Mouse (Mus musculus): Measurements from ENCODE around the gene Ctsa.

GRCm38 (mm10) chr2:164788411-164788810 lies 44.3 kb upstream of the Ctsa start:
- TF ChIP-seq EP300 (IDR thresholded peaks at IDR 0.05; ENCODE audit: low read depth) (no peak), CTCF (IDR thresholded peaks at IDR 0.05; ENCODE audit: low read depth) (no peak)

All from heart, postnatal 0 days (tissue).